Mouse (Mus musculus): ENCODE data around the gene Atp7a. TPM values are rescaled to one million over a fixed set of nuclear protein-coding genes. Genes with fewer than 3 reads are reported as not detected.
"Not testable (repeated sequence)": the region's sequence is repeated elsewhere in the genome, so short reads cannot be mapped to it uniquely, and the experiment has no call there.

The Atp7a gene
- total RNA-seq, 1 experiment, result 20.2 TPM

GRCm38 (mm10) chrX:106012559-106012958 is 14.5 kb upstream of the Atp7a start:
- no peak for DNase-seq (ENCODE audit: low read depth, low spot score)
- Histone ChIP-seq H3K4me1 (ENCODE audit: control insufficient read depth in 2 of 2, insufficient read depth in 2 of 2, low read length in 2 of 2, poor library complexity in 1 of 2) (no peaks in the 10 kb centered on the region; a peak in 1 of 4 replicates), H3K9me3 (ENCODE audit: control insufficient read depth, insufficient read depth, low read depth, low read length) (no peaks in the 10 kb centered on the region), H3K9ac (ENCODE audit: insufficient read depth, low read depth, low read length, poor library complexity, severe bottlenecking) (peak overlapping the region; percentile 80), H3K4me3 (ENCODE audit: insufficient read depth in 1 of 2, low read depth in 1 of 2, low read length in 2 of 2, poor library complexity in 1 of 2, severe bottlenecking in 1 of 2) (peak overlapping the region; percentile 58 to 63), H3K27ac (ENCODE audit: insufficient read depth, low read depth, low read length, poor library complexity, severe bottlenecking) (peak overlapping the region; percentile 84; the same call in 1 of the 2 replicates), H3K36me3 (ENCODE audit: control insufficient read depth, insufficient read depth, low read length, poor library complexity, severe bottlenecking) (peaks cover 5% of the 10 kb centered on the region)
- in situ Hi-C loops (cut with MboI; ENCODE audit: low sequenced_read_pairs in 2 of 2, unreplicated experiment in 2 of 2), result no loop called here
- TF ChIP-seq ZC3H11A (IDR thresholded peaks at IDR 0.05; ENCODE audit: borderline replicate concordance, low read depth, low read length) (no peak), MAFK (IDR thresholded peaks at IDR 0.05; ENCODE audit: insufficient read depth, low read depth, low read length) (no peak), ZNF384 (IDR thresholded peaks at IDR 0.05; ENCODE audit: low read depth, low read length) (no peak)

- Histone ChIP-seq H3K4me3 (ENCODE audit: insufficient read depth in 1 of 2, low read depth in 1 of 2, low read length in 2 of 2, poor library complexity in 1 of 2, severe bottlenecking in 1 of 2) (no peak overlapping the region; a peak in 2 of 4 replicates), H3K4me1 (ENCODE audit: control insufficient read depth in 2 of 2, insufficient read depth in 2 of 2, low read length in 2 of 2, poor library complexity in 1 of 2) (no peaks in the 10 kb centered on the region; a peak in 1 of 4 replicates), H3K9ac (ENCODE audit: insufficient read depth, low read depth, low read length, poor library complexity, severe bottlenecking) (no peak overlapping the region), H3K9me3 (ENCODE audit: control insufficient read depth, insufficient read depth, low read depth, low read length) (no peaks in the 10 kb centered on the region), H3K36me3 (ENCODE audit: control insufficient read depth, insufficient read depth, low read length, poor library complexity, severe bottlenecking) (peaks cover 5% of the 10 kb centered on the region), H3K27ac (ENCODE audit: insufficient read depth, low read depth, low read length, poor library complexity, severe bottlenecking) (no peak overlapping the region)
- in situ Hi-C loops (cut with MboI; ENCODE audit: low sequenced_read_pairs in 2 of 2, unreplicated experiment in 2 of 2), result no loop called here
- TF ChIP-seq ZNF384 (IDR thresholded peaks at IDR 0.05; ENCODE audit: low read depth, low read length), result peak; percentile 75; the same call in 1 of the 2 replicates
- no peak for TF ChIP-seq MAFK (IDR thresholded peaks at IDR 0.05; ENCODE audit: insufficient read depth, low read depth, low read length)
- TF ChIP-seq ZC3H11A (IDR thresholded peaks at IDR 0.05; ENCODE audit: borderline replicate concordance, low read depth, low read length), result no peak
- no peak for DNase-seq (ENCODE audit: low read depth, low spot score)
Observed at GRCm38 (mm10) chrX:106013217-106013616, 13.9 kb upstream of the Atp7a start.

GRCm38 (mm10) chrX:106014741-106015377 is 12.2 kb upstream of the Atp7a start:
- H3K4me3 ChIP-seq (ENCODE audit: insufficient read depth in 1 of 2, low read depth in 1 of 2, low read length in 2 of 2, poor library complexity in 1 of 2, severe bottlenecking in 1 of 2); H3K9ac ChIP-seq (ENCODE audit: insufficient read depth, low read depth, low read length, poor library complexity, severe bottlenecking); DNase-seq (ENCODE audit: low read depth, low spot score); in situ Hi-C loops (cut with MboI; ENCODE audit: low sequenced_read_pairs in 2 of 2, unreplicated experiment in 2 of 2); H3K27ac ChIP-seq (ENCODE audit: insufficient read depth, low read depth, low read length, poor library complexity, severe bottlenecking); H3K9me3 ChIP-seq (ENCODE audit: control insufficient read depth, insufficient read depth, low read depth, low read length); H3K4me1 ChIP-seq (ENCODE audit: control insufficient read depth in 2 of 2, insufficient read depth in 2 of 2, low read length in 2 of 2, poor library complexity in 1 of 2): not testable (repeated sequence)
- H3K36me3 ChIP-seq (ENCODE audit: control insufficient read depth, insufficient read depth, low read length, poor library complexity, severe bottlenecking), result peaks cover 13% of the 10 kb centered on the region

DNA sequence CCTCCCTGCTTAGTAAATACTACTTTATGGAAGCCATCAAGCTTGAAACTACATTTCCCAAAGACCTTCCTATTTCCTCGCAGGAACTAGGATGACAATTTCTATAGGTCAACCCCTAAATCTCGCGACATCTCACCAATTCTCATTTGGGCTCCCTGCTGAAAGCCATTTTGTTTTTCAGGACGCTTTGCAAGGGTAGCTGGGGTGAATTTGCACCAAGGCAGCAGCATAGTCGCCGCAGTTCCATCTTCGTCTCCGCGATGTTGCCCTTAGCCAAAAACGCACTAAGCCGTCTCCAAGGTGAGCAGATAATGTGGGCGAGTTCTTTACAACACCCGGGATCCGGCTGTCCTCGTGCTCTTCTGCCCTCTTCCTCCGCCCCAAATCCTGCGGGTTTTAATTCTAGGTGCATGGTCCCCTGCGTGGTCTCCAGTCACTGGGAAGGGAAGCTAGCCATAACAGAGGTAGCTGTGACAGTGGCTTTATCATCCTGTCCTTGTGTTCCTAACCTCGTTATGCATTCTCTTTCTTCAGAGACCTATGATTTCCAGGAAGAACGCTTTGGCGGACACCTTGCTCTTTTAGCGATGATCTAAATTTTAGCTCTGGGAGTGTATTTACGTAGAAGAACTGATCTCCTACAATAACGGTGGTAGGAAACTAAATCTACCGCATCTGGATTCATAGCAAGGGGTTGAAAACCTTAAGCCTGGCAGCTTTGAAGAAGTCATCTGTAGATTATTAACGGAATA is 11.3 kb upstream of the Atp7a start, which contains the start of gene Cox7b:
Cox7b (plus strand) TSS at position 130 of the 752 bp plus-strand sequence.
- in situ Hi-C loops (cut with MboI; ENCODE audit: low sequenced_read_pairs in 2 of 2, unreplicated experiment in 2 of 2), result no loop called here
- no peaks in the 10 kb centered on the region for H3K9me3 ChIP-seq (ENCODE audit: control insufficient read depth, insufficient read depth, low read depth, low read length)
- peak within 1 kb of the TSS; percentile 88 for H3K27ac ChIP-seq (ENCODE audit: insufficient read depth, low read depth, low read length, poor library complexity, severe bottlenecking)
- peak within 1 kb of the TSS; percentile 96 to 99 for H3K4me3 ChIP-seq (ENCODE audit: insufficient read depth in 1 of 2, low read depth in 1 of 2, low read length in 2 of 2, poor library complexity in 1 of 2, severe bottlenecking in 1 of 2)
- DNase-seq (ENCODE audit: low read depth, low spot score), result peak; percentile 81
- TF ChIP-seq ZNF384 (IDR thresholded peaks at IDR 0.05; ENCODE audit: low read depth, low read length), result no peak
- TF ChIP-seq CHD2 (IDR thresholded peaks at IDR 0.05; ENCODE audit: low read depth, low read length), result peak; percentile 95
- TF ChIP-seq MAFK (IDR thresholded peaks at IDR 0.05; ENCODE audit: insufficient read depth, low read depth, low read length), result no peak
- peak; percentile 82 for TF ChIP-seq HCFC1 (IDR thresholded peaks at IDR 0.05; ENCODE audit: borderline replicate concordance, insufficient read depth, low read length)
- H3K4me1 ChIP-seq (ENCODE audit: control insufficient read depth in 2 of 2, insufficient read depth in 2 of 2, low read length in 2 of 2, poor library complexity in 1 of 2), result no peaks in the 10 kb centered on the region
- peaks cover 13% of the 10 kb centered on the region for H3K36me3 ChIP-seq (ENCODE audit: control insufficient read depth, insufficient read depth, low read length, poor library complexity, severe bottlenecking)
- H3K9ac ChIP-seq (ENCODE audit: insufficient read depth, low read depth, low read length, poor library complexity, severe bottlenecking), result peak within 1 kb of the TSS; percentile 98
